Mouse (Mus musculus): ENCODE data around the gene Pea15a.

The Pea15a gene

DNA sequence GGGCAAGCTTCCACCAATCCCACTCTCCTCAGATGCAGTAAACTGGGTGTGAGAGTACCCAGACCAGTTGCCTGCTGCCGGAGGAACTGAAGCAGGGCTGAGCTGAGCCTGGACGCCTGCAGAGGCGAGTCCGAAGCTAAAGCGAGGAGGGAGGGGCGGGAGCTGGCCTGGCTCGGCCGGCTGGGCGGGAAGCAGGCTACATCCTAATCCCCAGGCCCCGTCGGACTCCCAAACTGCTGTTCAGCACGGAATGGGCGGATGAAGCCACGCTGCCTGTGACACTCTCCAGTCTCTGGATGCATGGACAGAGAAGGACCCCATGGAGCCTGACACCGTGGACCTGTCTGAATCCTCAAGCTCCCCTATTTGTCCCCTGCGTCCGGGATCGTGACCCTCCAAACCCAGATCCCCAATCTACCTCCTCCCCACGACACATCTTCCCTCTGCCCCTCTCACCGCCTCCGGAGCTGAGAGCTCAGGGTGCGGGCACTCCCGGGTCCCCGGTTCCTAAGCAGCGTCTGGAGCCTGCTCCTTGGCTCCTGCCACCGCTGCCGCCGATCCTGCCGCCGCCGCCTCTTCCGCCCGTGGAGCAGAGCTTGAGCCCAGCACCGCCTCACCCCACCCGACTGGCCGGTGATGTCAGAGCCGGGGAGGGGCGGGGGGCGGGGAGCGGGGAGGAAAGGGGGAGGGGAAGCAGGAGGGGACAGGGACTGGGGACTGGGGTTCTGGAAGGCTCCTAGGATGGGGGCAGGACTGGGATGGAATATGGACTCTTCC is at the start of gene Pea15a:
Gene Pea15a (minus strand): TSS at position 664 of the 777 bp plus-strand sequence.
- under 1% methylated on average over 39 of the region's 40 CpGs for WGBS

DNA sequence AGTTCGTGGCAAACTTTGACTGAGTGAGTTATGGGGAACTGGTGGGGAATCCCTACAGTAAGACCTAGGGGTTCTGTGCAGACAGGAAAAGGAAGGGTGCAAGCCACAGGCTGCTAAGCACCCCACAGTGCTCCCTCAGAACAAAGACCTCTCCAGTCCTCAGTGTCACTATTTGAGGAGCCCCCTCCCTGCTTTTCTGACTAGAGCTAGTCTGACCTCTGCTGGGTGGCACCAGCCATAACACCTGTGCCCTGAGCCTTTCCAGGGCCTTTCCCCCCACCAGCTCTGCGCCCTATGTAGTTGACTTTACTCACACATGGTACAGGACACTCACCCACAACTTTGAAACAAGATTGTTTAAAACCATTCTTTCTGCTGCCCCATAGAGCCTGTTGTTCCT is 41.1 kb upstream of the Pea15a start:
- 45% methylated on average over 2 of the region's 2 CpGs for WGBS

DNA sequence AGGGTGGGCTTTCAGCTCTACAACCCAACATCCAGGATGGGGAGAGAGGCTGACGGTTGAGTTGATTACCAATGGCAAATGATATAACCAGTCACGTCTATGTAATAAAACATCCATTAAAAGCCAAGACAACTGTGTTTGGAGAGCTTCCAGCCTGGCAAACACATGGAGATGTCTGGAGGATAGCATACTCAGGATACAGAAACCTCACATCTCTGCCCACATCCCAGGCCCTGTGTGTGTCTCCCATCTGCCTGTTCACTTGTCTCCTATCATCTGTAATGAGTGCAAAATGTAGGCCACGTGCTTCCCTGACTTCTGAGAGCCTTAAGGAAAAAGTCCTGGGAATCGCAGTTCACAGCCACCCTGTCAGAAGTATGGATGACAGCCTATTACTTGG is 40.6 kb upstream of the Pea15a start:
- WGBS, result 53% methylated on average over 4 of the region's 4 CpGs

GRCm38 (mm10) chr1:172244645-172245044 is 38.0 kb upstream of the Pea15a start:
- 79% methylated on average over 23 of the region's 23 CpGs for WGBS

DNA sequence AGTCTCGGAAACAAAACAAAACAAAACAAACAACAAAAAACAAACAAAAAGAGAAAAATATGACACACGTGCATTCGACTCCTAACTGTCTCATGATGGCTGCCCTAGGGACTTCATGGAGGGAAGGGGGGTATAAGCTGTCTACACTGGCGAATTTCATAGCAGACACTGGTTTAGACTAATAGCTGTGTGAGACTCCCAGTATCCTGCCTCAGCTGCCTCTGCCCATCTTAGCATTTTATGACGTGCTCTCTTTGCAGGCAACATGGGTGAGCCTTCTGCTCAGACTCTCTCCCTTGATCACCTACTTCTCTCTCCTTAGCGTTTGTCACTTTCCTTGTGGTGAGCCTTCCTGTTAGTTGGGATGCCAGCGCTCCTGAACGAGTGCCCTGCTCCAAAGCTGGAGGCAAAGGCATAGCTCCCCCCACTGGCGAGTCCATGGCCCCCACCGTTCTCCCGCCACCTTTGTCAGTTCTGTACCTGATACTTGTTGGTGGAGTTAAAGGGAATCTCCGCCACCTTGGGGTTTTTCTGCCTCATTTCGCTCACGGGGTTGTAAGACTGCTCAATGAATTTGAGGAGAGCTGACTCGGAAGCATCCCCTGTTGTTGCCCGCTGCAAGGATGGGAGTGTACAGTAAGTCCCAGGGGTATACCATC is 37.1 kb upstream of the Pea15a start:
- 45% methylated on average over 16 of the region's 16 CpGs for WGBS

GRCm38 (mm10) chr1:172242401-172242800 is 35.8 kb upstream of the Pea15a start:
- 50% methylated on average over 2 of the region's 2 CpGs for WGBS

DNA sequence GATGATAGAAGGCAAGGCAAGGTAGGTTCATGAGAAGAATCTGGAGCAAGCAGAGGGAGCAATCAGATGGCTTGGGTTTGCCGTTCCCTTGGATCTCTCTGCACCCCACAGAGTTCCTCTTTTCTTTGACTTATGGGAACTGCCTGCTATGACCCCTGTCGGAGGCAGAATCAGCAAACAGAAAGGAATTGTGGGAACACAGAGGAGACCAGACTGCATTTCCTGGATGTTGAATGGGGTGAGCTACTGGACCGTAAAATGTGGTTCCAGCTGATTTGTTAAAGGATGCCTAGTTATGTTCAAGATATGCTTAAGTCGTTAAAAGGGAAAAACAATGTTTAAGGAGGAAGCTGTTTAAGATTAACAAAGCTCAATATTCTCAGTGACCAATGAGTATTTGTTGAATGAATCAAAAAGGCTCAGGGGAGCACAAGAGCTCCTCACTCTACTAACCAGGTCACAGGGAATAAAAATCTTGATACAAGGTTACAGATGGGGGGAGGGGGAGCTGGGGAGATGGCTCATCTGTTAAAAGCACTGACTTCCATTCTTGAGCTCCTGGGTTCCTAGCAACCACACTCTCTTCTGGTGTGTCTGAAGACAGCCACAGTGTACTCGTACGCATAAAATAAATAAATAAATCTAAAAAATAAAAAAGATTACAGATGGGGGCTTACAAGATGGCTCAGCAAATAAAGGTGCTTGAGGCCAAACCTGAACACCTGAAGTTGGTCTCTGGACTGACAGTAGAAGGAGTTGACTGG is 34.5 kb upstream of the Pea15a start:
- 58% methylated on average over 6 of the region's 6 CpGs for WGBS

- WGBS, result 89% methylated on average over 1 of the region's 1 CpGs
Observed at GRCm38 (mm10) chr1:172229215-172229614, 22.6 kb upstream of the Pea15a start.

- WGBS, result 78% methylated on average over 2 of the region's 2 CpGs
Observed at GRCm38 (mm10) chr1:172228209-172228608, 21.6 kb upstream of the Pea15a start.

- WGBS, result 77% methylated on average over 11 of the region's 11 CpGs
Observed at GRCm38 (mm10) chr1:172221297-172222063, 14.9 kb upstream of the Pea15a start.

- WGBS, result 46% methylated on average over 10 of the region's 10 CpGs
Observed at GRCm38 (mm10) chr1:172220414-172220813, 13.8 kb upstream of the Pea15a start.

DNA sequence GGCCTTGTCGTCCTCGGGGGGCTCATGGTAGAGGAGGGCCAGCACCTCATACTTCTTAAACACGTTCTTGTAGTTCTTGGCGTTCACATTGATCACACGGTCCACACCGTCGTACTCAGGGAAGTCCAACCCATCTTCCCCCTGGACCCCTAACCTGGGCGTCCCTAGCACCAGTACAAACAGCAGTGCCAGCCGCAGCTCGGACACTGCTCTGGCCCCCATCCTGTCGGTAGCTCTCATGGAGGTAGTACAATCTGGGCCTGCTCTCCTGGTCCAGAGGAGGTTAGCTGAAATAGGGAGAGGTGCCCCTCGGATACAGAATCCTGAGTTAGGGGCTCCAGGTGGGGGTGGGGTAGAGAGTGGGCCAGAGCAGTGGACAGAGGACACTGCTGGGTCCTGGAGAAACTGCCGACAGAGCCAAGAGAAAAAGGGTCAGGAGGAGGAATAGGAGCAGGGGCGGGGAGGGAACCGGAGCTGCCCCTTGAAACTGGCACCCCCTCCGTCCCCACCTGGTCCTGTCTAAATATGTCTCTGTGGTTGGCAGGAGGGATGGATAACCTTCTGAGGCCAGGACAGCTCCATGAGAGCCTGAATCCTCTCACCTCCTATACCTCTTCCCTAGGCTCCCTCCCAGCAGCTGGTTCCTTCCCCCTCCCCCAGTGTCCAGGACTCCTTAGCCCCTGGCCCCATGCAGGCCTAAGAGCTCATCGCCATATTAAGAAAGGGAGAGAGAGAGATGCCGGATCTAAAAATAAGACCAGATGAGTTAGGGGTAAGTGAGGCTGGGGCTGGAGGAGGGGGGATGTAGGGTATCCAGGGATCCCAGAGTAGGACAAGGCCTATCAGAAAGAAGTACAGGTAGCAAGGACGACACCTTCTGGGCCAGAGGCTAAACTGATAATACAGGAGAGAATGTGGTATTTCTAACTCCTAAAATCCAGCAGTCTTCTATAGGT is 13.1 kb upstream of the Pea15a start, which contains the start of gene Casq1:
Gene Casq1 (minus strand): TSS at position 418 of the 956 bp plus-strand sequence.
- WGBS, result 81% methylated on average over 19 of the region's 19 CpGs

- 77% methylated on average over 15 of the region's 15 CpGs for WGBS
Observed at GRCm38 (mm10) chr1:172218164-172218910, 11.7 kb upstream of the Pea15a start.

DNA sequence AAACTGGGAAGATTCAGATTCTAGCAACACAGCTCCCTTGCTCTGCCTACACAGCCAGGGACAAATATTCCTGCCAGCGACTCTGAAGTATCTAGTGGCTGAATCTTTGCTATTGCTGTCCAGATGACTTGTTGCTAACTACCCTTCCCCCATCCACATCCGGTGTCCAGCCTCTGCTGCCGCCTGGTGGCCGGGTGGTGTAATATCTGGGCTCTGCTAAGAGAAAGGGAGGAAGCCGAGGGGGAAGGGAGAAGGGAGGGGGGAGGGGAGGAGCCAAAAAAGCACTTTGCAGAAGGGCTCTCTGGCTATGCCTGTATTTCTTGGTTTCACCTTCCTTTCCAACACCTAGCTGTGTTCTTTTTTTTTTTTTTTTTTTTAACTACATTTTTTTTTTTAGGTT is 10.5 kb upstream of the Pea15a start:
- WGBS, result 0% methylated on average over 5 of the region's 5 CpGs

DNA sequence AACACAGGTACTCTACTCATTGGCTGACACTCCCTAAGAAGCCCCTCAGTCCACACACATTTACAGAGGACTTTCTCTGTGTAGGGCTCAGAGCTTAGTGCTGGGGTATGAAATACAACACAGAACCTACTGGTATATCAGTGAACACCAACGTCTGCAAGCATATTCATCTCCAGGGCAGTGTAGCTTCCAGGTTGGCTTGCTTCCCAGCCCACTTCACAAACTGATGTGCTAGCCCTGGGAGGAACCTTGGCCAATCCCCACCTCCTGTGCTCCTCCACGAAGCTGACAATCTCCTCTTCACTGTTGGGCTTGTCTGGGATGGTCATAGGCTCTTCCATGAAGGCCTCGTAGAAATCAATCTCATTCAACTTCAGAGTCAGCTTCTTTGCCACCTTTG is 8.1 kb upstream of the Pea15a start:
- WGBS, result 39% methylated on average over 3 of the region's 3 CpGs

GRCm38 (mm10) chr1:172213771-172214170 is 7.2 kb upstream of the Pea15a start:
- 55% methylated on average over 4 of the region's 4 CpGs for WGBS

DNA sequence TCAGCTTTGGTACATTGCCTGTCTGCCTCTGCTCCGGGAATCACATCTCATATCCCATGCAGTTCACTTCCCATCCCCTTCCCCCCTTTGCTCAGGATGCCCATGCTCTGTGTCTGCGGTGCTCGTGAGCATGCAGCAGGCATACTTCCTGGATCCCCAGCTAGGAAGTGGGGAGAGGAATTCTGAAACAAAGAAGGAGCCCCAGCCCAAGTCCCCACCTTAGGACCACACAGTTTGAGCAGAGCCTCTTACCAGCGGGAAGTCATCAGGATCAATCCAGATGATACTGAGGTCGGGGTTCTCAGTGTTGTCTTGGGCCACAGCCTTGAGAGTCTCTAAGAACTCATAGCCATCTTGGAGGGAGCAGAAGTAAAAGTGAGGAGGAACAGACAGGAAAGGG is 6.2 kb upstream of the Pea15a start:
- WGBS, result 62% methylated on average over 5 of the region's 5 CpGs

DNA sequence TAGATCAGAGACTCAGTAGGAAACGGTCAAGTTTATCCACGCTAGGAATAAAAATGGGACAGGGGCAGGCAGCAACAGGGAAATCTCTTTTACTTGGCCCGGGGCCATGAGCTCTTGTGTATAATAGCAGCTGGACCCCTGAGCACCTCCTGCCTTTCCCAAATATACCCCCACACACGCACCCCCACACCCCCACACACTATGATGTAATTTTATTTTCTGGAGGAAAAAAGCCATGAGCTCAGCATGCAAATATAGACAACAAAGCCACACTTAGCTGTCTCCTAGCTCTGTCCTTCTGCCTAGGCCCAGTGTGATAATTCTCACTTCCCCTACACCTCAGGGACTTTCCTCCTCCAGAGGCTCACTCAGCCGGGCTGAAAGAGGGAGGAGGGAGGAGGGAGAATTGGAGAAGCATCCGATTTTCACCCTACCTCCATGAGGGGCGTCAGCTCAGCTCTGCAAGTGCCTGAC is 544 bp upstream of the Pea15a start:
- WGBS, result 6% methylated on average over 7 of the region's 7 CpGs

GRCm38 (mm10) chr1:172205741-172206087 is 890 bp downstream of the Pea15a start:
- WGBS, result 3% methylated on average over 3 of the region's 3 CpGs

All from cerebral cortex, adult 2 months (tissue).